Mouse (Mus musculus) spleen, postnatal 4 days (tissue): ENCODE measurements around the gene Dlg4.
A peak's percentile ranks its signal among the peaks of the same experiment; 100 is the strongest.

Experiments used
- DNase-seq, 2 experiments: peaks; one replicate each; pipeline ENCODE4 v3.0.0; 2022; ENCODE audit warnings: low spot score in 2 of 2

The Dlg4 gene

DNA sequence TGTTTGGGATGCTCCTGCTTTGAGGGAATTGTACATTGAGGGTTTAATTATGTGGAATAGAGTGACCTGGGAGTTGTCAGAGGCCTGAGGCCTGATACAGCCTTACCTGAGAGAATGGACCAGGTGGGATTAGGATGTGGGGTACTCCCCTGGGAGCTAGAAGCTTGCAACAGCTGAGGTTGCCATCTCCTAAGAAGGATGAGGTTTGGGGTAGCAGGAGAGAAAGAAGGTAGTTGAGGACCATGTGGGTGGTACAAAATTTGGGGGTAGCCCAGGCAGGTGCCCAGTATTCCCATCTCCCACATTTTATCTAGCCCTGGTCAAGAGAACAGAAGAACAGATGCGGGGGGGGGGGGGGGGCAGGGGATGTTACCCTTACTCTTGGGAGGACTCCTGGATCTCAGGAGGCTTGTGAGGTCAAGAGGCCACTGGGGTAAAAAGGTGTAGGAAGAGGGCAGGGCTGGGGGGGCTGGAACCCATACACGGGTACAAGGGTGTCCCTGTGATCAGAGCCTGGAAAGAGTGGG is 2.8 kb downstream of the Dlg4 start:
- DNase-seq, result no peak

DNA sequence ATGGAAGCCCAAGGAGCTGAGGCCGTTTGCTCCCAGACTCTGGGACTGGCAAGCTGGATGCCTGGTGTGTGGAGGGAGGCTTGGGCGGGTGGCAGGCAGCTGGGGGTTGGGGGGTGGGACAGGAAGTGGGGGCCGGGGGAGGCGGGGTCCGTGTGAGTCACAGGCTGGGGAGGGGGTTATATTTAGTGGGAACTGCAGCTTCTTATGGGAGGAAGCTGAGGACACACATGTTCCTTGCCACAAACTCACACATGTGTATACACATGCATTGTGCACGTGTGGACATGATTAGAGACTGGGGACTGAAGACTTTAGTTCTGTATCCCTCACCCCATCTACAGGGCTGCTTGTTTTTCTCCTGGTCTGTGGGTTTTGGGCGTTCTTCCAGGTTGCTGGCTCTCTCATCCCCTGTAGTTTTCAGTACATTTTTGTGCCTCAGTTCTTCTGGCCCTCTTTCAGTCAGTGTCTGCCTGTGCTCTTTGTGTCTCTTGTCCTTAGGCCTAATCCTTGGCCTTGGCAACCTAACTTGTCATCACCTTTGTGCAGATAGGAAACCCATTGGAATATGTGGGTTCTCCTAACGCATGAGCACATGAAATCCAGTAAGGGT is 3.4 kb downstream of the Dlg4 start:
- DNase-seq, result no peak

DNA sequence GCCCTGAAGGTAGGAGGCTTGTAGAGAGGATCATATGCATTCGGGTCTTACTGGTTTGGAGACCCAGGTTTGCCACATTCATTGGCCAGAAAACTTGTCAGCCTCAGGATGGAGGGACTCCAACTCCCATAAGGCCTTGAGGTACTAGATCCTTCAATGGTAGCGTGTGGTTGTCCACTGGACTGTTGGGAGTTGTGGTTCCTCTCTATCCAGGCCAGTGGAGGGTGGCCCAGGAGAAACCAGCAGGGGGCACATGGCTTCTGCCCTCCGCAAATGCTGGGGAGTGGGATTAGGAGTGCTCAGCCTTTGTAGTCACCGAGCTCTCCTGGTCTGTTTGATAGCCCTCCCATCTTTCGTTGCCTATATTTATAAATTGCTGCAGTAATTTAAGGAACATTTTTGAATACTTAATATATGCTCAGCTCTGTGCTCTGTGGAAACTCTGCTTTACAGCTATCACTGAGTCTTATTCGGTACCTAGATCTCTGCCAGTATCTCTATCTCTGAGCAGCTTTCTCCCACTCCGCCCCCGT is 4.1 kb downstream of the Dlg4 start:
- DNase-seq, result peak; percentile 72 to 79

DNA sequence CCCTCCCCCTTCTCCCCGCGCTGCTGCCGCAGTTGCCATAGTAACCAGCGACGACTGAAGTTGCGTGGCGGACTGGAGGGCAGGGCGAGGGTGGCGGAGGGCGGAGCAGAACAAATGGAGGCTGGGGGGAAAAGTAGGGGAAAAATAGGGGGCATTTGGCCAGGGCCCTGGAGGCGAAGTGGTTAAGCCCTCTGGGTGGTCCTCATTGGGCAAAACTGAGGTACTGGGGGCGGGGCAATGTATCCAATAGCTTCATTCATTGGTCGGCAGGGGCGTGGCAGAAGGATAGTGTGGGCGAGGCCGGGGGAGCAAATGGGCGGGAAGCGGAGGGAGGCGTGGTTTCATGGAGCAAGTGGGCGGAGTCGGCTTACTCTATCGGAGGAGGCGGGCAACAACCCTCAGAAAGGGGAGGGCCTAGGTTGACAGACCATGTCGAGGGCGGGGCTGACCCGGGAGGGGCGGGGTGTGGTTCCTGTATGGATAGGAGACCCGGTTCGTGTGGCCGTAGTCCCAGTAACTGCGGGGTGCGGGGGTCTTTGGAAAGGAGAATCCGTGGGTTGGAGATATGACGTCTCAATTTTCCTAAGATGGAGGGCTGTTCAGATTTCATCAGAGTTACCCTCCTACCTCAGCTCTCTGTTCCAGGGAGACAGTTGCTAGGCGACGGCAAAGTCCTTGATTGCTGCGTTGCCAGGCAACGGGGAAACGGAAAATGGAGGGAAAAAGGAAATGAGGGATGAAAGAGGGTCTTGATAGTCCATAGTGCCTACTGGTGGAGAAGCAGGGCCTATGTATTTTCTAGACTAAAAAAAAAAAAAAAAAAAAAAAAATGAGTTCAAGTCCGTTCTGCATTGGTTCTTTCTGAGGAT is 4.8 kb downstream of the Dlg4 start:
- DNase-seq, result peak; percentile 96 to 97

DNA sequence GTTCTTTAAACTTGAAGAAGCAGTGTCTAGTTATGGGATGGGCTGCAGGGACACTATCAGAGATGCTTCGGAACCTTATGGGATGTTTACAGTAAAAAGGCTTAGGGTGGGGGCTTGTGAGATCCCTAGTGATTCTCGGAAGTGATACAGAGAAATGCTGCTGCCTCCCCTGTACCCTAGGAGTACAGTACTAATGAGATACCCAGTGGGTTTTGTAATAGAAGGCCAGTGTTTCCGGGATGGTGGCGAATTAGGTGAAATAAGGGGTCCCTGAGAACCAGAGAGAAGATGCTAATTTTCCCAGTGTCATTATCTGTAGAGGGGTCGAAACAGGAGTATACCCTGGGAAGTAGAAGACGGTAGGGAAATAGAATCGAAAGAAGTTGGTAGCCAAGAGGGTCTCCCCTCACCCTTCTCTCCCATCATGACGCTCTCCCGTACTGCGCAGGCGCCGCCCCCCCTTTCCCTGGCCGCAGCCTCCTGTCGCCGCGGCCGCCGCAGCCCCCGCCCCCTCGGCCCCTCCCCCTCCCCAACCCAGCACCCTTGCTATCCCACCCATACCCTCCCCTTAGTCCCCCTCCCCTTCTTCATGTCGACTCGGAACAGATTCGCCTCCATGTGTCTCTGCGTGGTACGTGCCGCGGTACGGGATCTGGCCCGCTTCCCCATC is 6.9 kb downstream of the Dlg4 start:
- no peak for DNase-seq

DNA sequence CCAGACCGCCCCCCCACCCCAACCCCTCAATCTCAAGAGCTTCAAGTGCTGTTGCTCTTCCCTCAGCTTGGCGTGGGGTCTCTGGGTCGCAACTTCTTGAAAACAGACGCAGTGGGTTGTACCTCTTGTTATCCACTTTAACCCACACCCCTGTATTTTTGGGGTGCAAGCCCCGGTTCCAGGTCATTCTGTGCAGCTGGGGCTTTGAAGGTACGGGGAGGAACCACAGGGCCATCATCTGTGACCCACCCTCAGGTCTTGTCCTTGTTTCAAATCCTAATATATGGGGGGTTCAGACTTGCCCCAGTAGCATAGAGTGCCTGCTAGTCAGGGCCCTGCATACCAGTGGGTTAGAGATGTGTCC is 7.4 kb downstream of the Dlg4 start:
- no peak for DNase-seq

DNA sequence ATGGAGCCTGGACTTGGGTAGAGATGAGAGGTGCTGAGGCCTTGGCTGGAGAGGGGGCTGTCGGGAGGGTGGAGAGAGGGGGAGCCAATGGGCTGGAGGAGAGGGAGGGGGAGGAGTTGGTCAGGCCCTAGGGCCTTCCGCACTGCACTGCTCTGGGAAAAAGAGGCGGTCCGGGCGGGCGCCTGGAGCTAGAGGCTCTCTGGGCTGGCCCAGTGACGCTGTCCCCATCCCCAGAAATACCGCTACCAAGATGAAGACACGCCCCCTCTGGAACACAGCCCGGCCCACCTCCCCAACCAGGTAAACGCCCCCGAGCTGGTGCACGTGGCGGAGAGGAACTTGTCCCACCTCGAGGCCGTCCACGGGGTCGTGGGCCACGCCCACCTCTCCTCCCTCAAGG is 9.9 kb downstream of the Dlg4 start:
- DNase-seq, result no peak

DNA sequence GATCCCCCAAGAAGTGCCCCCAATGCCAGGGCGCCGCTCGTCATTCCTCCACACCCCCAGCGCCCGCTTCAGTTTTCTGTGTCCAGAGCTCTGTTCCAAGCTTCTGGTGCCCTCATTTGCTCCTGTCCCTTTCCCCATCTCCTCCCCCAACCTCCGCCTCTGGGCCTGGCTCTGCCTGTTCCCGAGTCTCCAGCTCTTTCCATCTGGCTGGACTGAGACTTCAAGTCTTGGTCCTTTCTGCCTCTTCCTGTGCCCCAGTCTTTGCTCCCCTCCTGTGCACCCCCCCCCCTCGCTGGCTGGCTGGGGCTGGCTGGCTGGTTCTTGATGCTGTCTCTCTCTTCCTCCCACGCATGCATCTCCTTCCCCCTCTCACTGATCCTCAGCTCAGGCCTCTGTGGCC is 10.7 kb downstream of the Dlg4 start:
- no peak for DNase-seq

DNA sequence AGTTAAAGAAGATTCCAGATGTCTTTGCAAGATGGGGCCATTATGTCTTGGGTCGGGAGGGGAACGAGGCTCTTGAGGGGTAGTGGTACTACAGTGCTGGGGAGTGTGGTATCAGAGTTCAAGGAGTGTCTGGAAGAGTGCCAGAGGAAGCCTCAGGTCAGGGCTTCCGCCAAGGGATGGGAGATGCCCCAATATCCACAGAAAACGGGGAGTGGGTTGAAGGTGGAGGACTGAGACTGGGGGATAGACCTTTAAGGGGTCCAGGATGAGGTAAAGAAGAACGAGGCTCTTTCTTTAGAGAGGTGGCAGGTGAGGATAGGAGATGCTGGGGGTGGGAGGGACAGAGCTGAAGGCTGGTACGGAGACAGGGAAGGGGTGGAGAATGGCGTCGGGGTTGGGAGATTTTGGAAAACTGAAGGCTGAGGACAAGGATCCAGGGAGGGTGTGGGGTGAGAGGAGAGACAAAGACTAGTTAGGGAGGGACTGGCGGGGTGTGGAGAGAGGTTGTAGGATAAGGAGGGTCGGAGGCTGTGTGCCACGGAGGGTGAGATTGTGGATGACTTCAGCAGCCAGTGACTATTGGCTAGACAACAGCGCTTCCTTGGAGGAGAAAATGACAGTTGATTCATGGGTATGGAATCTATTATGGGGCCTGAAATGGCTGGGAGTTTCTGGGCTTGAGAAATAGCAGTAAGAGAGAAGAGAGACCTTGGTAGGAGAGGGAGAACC is 11.8 kb downstream of the Dlg4 start:
- no peak for DNase-seq

DNA sequence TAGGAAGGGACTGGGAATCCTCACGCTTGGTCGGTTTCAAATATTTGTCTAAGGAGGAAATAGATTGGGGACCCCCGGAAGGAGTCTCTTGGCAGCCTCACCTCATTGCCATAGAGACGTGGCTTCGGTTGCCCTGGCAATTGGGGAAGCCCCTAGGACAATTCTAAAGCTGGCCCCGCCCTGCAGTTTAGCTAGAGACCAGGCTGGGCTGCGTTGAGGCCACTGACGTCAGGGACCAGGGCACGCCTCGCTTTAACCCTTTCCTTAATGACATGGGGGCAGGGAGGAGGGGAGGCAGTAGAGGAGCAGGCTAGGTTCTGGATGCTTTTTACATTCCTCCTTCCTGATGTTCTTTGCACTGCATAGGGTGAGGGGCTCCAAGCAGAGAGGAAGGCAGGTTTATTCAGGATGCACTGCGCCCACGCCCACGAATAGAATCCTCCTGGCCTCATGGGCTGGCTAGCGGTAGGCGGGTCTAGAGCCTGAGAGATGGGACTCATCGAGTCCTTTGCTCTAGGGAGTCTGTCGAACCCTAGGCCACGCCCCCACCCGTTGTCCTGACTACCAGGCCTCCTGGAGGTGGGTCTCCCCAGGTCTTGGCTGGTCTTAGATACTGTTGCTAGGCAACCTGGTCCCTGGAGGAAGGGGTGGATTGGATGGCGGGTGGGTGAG is 12.5 kb downstream of the Dlg4 start:
- DNase-seq, result peak in 1 of 2 experiments; percentile 61

DNA sequence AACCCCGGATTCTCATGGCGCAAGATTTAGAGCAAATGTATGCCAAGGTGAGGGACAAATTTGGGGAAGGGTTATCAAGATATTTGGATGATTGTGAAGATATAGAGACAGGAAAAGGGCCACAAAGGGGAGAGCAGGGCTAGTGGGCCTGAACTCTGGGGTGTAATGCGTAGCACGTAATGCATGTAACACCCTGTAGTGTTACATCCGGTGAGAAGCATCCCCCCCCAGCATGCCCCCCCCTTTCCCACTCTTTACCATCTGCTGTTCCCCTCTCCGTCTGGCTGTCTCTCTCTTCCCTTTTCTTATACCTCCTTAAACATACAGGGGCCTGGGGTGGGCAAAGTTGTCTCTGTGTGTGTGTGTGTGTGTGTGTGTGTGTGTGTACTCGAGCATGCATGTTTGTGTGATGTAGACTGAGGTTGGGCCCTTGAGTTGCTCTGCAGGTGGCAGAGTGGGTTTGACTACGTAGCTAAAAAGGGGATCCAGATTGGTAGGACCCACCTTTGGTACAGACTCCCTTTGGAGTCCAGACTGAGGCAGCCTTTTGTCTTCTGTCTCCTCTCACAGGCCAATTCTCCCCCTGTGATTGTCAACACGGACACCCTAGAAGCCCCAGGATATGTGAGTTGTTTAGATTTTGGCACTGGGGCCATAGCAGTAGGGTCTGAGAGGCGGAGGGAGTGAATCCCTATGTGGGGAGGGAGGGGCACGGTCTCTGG is 13.2 kb downstream of the Dlg4 start:
- DNase-seq, result no peak

DNA sequence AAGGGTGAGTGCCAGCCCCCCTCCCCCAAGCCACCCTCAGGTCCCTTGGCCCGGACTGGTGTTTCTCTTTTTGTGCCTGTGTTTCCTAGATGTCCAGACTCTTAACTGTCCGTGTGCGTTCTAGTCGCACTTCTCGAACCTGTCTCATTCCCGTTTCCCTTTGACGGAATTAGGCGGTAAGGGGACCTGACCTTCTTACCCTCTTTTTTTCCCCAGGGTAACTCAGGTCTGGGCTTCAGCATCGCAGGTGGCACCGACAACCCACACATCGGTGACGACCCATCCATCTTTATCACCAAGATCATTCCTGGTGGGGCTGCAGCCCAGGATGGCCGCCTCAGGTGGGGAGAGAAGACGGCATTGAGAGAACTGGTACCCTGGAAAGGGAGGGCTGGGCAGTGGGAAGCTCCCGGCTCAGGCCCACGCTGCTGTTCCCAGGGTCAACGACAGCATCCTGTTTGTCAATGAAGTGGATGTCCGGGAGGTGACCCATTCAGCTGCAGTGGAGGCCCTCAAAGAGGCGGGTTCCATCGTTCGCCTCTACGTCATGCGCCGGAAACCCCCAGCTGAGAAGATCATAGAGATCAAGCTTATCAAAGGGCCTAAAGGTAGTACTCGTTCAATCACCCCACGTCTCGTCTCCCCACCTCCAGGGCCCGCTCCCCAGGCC is 14.0 kb downstream of the Dlg4 start:
- DNase-seq, result no peak

DNA sequence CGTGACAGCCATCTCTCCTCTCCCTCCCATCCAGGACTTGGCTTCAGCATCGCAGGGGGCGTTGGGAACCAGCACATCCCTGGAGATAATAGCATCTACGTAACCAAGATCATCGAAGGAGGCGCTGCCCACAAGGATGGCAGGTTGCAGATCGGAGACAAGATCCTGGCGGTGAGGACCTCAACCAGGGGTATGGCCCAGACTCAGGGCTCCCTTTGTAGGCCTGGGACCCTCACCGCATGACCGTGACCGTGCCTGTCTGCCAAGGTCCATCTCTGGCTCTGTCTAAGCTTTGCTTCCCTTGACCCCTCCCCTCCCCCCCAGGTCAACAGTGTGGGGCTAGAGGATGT is 14.6 kb downstream of the Dlg4 start:
- no peak for DNase-seq

DNA sequence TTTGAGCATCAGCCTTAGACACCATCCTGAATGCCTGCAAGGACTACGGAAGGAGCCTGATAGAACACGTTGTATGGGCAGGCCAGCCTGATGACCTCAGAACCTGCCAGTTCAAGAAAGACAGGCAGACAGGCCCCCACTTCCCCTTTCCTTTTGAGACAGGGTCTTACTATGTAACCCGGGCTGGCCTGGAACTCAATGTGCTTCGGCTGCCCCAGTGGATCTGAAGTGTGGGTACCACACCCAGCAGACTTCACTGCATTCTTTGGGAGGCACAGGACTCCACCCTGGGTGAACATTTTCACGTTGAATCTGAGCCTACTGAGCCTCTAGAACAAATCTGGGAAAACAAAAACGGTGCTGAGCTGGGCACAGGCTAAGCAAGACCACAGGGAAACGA is 21.4 kb downstream of the Dlg4 start:
- DNase-seq, result no peak

DNA sequence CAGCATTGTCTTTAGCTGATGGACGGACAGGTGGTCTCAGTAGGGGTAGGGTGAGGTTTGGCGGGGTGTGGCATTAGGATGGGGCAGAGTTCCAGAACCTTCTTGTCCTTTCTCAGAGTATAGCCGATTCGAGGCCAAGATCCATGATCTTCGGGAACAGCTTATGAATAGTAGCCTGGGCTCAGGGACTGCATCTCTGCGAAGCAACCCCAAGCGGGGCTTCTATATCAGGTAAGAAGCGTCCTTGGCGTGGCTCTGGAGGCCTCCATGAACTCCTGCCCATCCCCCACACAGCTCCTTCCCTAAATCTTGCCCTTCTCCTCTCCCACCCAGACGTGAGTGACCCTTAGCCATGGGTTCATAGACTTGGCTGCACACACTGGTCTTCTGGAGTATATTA is 22.9 kb downstream of the Dlg4 start:
- no peak for DNase-seq

DNA sequence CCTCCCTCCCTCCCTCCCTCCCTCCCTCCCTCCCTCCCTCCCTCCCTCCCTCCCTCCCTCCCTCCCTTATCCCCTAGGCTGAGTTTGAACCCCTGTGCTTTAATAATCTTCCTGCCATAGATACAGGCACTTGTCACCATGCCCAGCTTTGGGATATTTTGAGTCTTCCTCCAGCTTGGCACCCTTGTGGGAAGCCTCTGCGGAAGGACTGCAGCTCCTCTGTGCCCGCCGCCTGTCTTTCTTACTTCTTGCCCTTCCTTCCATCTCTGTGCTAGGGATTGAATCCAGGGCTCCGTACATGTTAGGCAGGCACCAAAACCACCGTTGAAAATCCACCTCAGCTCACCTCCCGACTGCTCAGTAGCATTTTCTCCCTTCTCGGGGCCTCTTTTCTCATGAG is 23.4 kb downstream of the Dlg4 start:
- DNase-seq, result no peak

DNA sequence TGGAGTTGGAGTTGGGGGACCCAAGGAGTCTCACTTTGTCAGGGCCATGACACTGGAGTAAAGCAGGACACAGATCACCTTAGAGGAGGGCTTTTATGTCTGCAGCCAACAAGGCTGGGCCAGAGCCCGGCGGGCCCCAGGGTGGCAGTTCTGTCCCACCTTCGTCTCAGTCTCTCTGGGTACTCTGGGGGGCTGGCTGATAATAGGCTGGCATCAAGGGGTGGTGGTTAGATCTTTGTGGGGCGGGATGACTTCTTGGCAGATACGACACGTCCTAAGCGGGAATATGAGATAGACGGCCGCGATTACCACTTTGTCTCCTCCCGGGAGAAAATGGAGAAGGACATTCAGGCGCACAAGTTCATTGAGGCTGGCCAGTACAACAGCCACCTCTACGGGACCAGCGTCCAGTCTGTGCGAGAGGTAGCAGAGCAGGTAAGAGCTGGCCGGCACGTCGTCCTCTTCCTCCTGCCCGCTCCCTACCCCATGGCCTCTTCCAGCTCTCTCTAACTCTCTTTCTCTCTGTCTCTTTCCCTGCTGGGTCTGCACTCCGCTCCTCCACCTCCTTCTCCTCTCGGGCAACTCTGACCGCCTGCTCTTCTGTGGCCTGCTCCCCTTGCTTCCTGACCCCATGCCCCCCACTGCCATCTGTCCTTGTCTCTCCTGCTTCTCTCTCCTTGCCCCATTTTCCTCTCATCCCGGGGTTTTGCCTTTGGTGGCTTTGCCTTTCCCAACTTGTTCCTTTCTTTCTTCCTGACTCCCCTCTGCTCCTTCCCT is 25.8 kb downstream of the Dlg4 start:
- no peak for DNase-seq

DNA sequence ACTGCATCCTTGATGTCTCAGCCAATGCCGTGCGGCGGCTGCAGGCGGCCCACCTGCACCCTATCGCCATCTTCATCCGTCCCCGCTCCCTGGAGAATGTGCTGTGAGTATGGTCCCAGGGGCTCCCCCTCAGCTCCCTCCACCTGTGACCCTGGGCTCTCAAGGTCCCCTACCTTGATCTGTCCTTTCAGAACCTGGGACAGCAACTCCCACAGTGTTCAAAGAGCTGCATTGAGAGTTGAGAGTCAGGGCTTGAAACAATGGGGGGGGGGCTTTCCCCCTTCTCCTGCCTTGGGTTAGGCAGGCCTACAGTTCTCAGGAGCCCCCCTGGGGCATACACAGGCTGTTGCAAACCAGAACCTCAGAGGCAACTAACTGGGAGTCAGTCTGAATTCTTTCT is 26.9 kb downstream of the Dlg4 start:
- no peak for DNase-seq

DNA sequence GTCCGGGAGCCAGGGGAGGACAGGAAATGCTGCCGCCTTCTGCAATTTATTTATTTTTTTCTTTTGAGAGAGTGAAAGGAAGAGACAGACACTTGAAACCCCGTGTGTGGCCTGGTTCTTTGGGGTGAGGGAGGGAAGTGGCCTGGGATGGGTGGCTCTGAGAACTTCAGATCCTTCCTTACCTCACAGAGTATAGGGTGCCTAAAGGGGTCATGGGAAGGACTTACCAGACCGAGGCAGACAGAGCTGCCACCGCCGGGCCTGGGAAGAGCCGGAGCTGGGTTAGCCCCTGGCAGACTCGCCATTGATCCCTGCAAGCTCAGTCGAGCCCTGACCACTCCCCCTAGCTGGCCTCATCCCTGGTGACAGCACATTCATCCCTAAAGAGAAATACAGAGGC is 28.7 kb downstream of the Dlg4 start:
- no peak for DNase-seq
